Mouse (Mus musculus) liver, embryonic 12.5 days (tissue): ENCODE results near the gene Arfgap2. TPM values are rescaled to one million over a fixed set of nuclear protein-coding genes. Genes with fewer than 3 reads are reported as not detected.
"Not testable (repeated sequence)": the region's sequence is repeated elsewhere in the genome, so short reads cannot be mapped to it uniquely, and the experiment has no call there.

Experiments
- ATAC-seq: fragments of 200-750 bp; cut with Nextera tagmentation; 2 replicates; pipeline ENCODE4 v1.8.0; 2017; ENCODE audit warnings: moderate number of reproducible peaks, mild to moderate bottlenecking, moderate library complexity
- H3K27ac ChIP-seq: fragments of 300-500 bp; sonication (generic); 2 replicates; pipeline ENCODE4 v1.5.1; 2016; ENCODE audit warnings: mild to moderate bottlenecking
- H3K27me3 ChIP-seq: fragments of 300-500 bp; sonication (generic); replicated peaks from 2 replicates; pipeline ENCODE4 v1.6.1; 2016; ENCODE audit warnings: mild to moderate bottlenecking, moderate library complexity
- H3K36me3 ChIP-seq: fragments of 300-500 bp; sonication (generic); 2 replicates; pipeline ENCODE4 v1.6.1; 2016; ENCODE audit warnings: mild to moderate bottlenecking, moderate library complexity
- H3K4me1 ChIP-seq: fragments of 300-500 bp; sonication (generic); 2 replicates; pipeline ENCODE4 v1.6.1; 2016
- H3K4me2 ChIP-seq: fragments of 300-500 bp; sonication (generic); 2 replicates; pipeline ENCODE4 v1.6.1; 2016; ENCODE audit warnings: mild to moderate bottlenecking, moderate library complexity
- H3K4me3 ChIP-seq: fragments of 300-500 bp; sonication (generic); 2 replicates; pipeline ENCODE4 v1.5.1; 2016; ENCODE audit warnings: mild to moderate bottlenecking, moderate library complexity
- H3K9ac ChIP-seq: fragments of 300-500 bp; sonication (generic); 2 replicates; pipeline ENCODE4 v1.6.1; 2016; ENCODE audit warnings: mild to moderate bottlenecking, moderate library complexity
- H3K9me3 ChIP-seq: fragments of 300-500 bp; sonication (generic); replicated peaks from 2 replicates; pipeline ENCODE4 v1.6.1; 2016; ENCODE audit warnings: mild to moderate bottlenecking, moderate library complexity
- WGBS: fragments of 180-500 bp; shearing (Covaris S2); methylation state at CpG from one replicate; pipeline ENCODE4 v1.1.7; 2016; ENCODE audit not compliant: insufficient replicate concordance; 5-methylcytosine and 5-hydroxymethylcytosine counted together
- polyA plus RNA-seq: library from polyadenylated mRNA; unstranded; fragments of >200 nt; fragmentation: Nextera tagmentation; extraction: Ambion mirVana; gene quantifications from 2 replicates; pipeline ENCODE4 v1.2.1, GENCODE M21; 2016

The Arfgap2 gene
- 80.0 and 82.2 TPM in 2 replicates for polyA plus RNA-seq

DNA sequence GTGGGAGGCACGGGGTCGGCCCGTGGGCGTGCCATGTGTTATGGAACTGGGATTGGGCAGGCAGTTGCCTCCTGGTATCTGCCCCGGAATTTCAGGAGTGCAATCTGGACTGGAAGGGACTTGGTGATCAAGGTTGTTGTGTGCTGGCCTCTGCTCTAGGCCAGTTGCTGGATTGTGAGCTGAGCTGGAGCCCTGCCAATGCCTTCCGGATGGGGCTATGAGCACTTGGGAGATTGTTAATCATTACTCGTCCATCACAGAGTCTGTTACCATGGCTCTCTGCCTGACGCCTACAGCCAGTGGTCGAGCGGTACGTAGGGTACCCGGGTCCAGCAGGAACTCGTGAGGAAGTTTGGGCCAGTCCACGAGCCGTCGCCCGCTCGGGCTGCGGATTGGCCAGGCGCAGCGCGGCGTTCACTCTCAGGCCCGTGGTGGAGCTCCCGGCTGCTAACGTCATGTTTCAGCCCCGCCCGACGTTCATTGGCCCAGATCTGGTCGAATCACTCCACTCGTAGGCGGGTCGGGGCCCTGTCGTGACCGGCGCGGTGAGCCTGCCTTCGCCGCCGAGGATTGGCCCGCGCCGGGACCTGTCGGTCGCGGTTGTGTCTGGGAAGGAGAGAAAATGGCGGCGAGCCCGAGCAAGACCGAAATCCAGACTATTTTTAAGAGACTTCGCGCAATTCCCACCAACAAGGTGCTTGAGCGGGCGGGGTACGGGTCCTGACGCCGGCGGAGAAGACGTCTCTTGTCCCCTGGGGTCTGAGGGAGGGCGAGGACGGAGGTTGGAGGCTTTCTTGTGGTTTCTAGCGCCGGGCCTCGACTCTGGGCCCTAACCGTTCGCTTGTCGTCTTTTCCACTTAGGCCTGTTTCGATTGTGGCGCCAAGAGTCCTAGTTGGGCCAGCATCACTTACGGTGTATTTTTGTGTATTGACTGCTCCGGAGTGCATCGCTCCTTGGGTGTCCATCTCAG is at the start of gene Arfgap2:
Arfgap2 (plus strand) TSS at position 264 of the 971 bp plus-strand sequence.
- H3K9ac ChIP-seq = peak within 1 kb of the TSS; percentile 91
- peak; percentile 98 for ATAC-seq
- H3K4me3 ChIP-seq = peak within 1 kb of the TSS; percentile 82
- peak within 1 kb of the TSS; percentile 82 for H3K4me2 ChIP-seq
- 2% methylated on average over 72 of the region's 72 CpGs for WGBS
- peaks cover 49% of the 10 kb centered on the region for H3K4me1 ChIP-seq
- no peaks in the 10 kb centered on the region for H3K9me3 ChIP-seq
- peak within 1 kb of the TSS; percentile 90 for H3K27ac ChIP-seq
- H3K27me3 ChIP-seq = peaks cover 9% of the 10 kb centered on the region
- peaks cover 51% of the 10 kb centered on the region for H3K36me3 ChIP-seq

DNA sequence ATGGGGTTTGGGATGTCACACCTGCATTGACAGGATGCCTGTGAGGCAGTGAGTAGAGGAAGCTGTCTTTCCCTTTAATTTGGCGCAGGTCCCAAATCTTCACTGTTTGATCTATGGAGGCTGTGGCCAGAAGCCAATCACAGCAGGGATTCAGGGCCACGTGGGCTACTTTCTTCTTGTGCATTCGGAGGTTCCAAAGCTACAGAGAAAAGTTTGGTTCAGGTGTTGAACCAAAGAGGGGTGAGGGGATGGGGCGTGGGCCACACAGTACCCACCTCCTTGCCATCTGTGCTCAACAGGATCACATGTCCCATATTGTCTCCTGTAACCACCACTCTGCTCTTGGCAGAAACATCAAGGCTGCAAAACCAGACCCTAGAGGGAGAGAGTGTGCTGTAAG is 47.7 kb upstream of the Arfgap2 start:
- Histone ChIP-seq H3K9me3 (no peaks in the 10 kb centered on the region), H3K4me3 (no peak overlapping the region), H3K9ac (no peak overlapping the region), H3K4me2 (no peak overlapping the region), H3K27me3 (no peaks in the 10 kb centered on the region), H3K4me1 (no peaks in the 10 kb centered on the region), H3K36me3 (peaks cover 28% of the 10 kb centered on the region), H3K27ac (no peak overlapping the region)
- no peak for ATAC-seq
- 59% methylated on average over 4 of the region's 4 CpGs for WGBS

DNA sequence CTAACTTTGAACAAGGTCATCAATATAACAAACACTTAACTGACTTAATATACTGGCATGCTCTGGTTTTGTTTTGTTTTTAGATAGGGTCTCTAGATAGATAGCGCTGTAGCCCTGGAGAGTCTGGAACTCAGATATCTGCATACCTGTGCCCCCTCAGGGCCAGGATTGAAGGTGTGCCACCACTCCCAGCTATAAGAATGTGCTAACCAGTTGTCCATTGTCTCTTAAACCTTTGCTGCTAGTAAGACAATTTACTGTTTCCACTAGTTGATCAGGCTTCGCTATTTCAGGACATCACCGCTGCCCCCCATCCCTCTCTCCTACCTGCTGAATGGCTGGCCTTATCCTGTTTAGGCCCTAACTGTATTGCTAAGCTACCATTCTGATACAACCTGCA is 44.3 kb upstream of the Arfgap2 start:
- no peak overlapping the region for H3K9ac ChIP-seq
- H3K36me3 ChIP-seq = peaks cover 10% of the 10 kb centered on the region
- H3K9me3 ChIP-seq = no peaks in the 10 kb centered on the region
- no peak overlapping the region for H3K4me2 ChIP-seq
- no peaks in the 10 kb centered on the region for H3K27me3 ChIP-seq
- H3K4me1 ChIP-seq = no peaks in the 10 kb centered on the region
- H3K4me3 ChIP-seq = no peak overlapping the region
- ATAC-seq = no peak
- no peak overlapping the region for H3K27ac ChIP-seq
- WGBS = 87% methylated on average over 3 of the region's 3 CpGs

DNA sequence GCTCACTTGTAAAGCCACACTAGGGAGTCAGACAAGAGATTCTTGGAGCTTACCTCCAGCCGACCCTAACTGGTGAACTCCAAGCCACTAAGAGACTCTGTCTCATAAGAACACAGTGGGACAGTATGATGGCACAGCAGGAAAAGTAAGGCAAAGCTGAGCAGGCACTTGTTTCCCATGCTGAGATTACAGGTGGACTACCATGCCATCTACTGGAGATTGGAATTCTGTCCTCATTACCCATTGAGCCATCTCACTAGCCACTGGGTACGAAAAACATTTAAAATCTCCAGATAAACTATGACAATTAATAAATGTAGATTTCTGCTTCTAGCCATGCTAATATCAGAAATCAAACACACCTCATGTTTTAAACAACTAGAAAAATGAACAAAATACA is 41.2 kb upstream of the Arfgap2 start:
- H3K4me3 ChIP-seq = no peak overlapping the region
- H3K27me3 ChIP-seq = no peaks in the 10 kb centered on the region
- ATAC-seq = no peak
- H3K4me2 ChIP-seq = no peak overlapping the region
- H3K9me3 ChIP-seq = no peaks in the 10 kb centered on the region
- 79% methylated on average over 2 of the region's 2 CpGs for WGBS
- no peaks in the 10 kb centered on the region for H3K36me3 ChIP-seq
- H3K27ac ChIP-seq = no peak overlapping the region
- H3K9ac ChIP-seq = no peak overlapping the region
- no peaks in the 10 kb centered on the region for H3K4me1 ChIP-seq

DNA sequence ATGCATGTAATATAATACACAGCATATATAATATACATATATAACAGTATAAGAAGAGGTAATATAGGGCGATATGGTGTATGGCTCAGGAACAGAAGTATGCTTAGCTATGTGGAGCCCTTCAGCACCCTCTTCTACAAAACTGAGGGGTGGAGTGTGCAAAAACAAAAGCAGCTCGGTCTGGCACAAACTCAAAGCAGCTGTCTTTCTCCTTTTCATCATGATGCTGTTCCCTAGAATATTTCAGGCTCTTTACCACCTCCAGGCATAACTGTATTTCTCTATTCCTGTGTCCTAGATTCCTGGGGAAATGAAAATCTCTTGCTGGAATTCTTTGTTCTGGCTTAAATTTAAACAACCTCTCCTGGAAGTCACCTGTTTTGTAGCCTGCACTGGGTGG is 35.0 kb upstream of the Arfgap2 start:
- Histone ChIP-seq H3K4me3 (no peak overlapping the region), H3K4me1 (no peaks in the 10 kb centered on the region), H3K9me3 (no peaks in the 10 kb centered on the region), H3K4me2 (no peak overlapping the region), H3K27ac (no peak overlapping the region), H3K36me3 (peaks cover 6% of the 10 kb centered on the region), H3K9ac (no peak overlapping the region), H3K27me3 (no peaks in the 10 kb centered on the region)
- no peak for ATAC-seq
- 76% methylated on average over 2 of the region's 2 CpGs for WGBS

DNA sequence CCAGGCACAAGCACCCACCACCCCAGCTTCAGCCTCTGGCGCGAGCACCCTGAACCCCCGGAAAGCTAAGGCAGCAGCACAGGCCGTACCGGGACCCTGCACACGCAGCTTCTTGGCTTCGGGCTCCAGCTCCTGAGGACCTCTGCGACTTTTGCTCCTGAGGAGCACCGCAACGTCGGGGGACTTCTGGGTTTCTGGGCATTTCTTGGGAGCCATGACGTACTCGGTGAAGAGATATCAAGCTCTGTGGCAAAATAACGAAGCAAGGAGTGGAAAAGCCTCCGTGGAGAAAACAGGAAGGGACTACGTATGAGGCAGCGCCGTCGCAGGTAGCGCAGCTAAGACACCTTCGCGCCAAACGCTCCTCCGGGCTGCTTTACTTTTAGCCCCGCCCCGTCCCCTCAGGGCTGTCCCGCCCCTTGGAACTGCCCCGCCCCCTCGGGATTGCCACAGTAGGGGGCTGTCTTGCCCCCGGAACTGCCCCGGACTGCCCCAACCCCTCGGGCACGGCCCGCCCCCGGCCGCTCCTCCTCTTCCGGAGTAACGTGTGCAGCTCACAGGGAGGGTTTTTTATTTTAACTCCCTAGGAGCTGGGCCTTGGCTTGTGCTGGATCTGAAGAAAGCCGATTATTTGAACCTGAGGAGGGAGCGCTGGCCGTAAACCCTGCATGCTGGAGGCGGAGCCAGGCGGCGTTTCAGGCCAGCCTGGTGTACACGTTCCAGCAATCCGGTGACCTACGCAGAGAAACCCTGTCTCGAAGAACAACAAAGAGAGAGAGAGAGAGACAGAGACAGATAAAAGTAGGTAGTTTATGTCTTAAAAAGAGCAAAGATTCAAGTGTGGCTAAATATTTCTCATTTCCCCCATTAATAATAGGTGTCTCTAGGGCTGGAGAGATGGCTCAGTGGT is 27.9 kb upstream of the Arfgap2 start, which contains the start of gene Ddb2:
Ddb2 (minus strand) TSS at position 382 of the 910 bp plus-strand sequence.
- Histone ChIP-seq H3K4me1 (peaks cover 23% of the 10 kb centered on the region), H3K27me3 (no peaks in the 10 kb centered on the region), H3K9me3 (no peaks in the 10 kb centered on the region), H3K27ac (peak within 1 kb of the TSS; percentile 96), H3K4me3 (peak within 1 kb of the TSS; percentile 76), H3K9ac (peak within 1 kb of the TSS; percentile 82), H3K4me2 (peak within 1 kb of the TSS; percentile 99), H3K36me3 (peaks cover 6% of the 10 kb centered on the region)
- peak; percentile 99 for ATAC-seq
- 1% methylated on average over 48 of the region's 48 CpGs for WGBS

DNA sequence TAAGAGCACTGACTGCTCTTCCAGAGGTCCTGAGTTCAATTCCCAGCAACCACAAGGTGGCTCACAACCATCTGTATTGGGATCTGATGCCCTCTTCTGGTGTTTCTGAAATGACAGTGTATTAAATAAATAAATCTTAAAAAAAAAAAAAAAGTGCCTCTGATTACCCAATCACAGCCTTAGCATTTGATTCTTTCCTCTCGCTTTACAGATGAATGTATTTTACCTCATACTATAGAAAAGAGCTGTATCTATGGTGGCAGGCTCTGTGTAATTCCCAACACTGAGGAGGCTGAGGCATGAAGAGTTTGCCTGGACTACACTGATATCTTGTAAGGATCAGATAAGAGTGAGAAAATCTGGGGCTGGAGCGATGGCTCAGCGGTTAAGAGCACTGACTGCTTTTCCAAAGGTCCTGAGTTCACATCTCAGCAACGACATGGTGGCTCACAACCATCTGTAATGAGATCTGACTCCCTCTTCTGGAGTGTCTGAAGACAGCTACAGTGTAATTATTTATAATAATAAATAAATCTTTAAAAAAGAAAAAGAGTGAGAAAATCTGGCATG is 27.2 kb upstream of the Arfgap2 start:
- peak overlapping the region; percentile 96 for H3K27ac ChIP-seq
- 13% methylated on average over 4 of the region's 4 CpGs for WGBS
- peak overlapping the region; percentile 82 for H3K9ac ChIP-seq

DNA sequence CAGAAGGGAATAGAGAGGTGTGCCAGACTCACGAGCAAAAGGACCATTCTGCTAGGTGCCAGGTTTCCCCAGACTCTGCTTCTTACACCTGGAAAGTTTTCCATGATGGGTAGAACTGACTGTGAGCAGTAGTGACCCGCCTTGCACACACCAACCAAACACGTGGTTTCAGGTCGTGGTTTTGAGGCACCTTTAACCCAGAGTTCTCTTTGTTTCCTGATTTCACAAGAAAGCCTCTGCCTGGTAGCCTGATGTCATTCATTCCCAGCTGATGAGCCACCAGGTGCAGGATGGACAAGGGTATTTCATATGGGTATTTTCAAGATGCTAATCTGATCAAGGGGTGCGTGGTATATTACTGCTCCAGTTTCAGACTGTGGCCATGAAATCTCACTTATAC is 22.2 kb upstream of the Arfgap2 start:
- 0 out of 2 replicates have a peak overlapping the region, but pooled peaks have one; percentile 6 for H3K27ac ChIP-seq
- H3K4me3 ChIP-seq = no peak overlapping the region
- ATAC-seq = no peak
- no peak overlapping the region for H3K9ac ChIP-seq
- H3K9me3 ChIP-seq = no peaks in the 10 kb centered on the region
- no peaks in the 10 kb centered on the region for H3K36me3 ChIP-seq
- H3K4me1 ChIP-seq = peaks cover 48% of the 10 kb centered on the region
- no peak overlapping the region for H3K4me2 ChIP-seq
- 33% methylated on average over 5 of the region's 5 CpGs for WGBS
- H3K27me3 ChIP-seq = no peaks in the 10 kb centered on the region

More for the DNA sequence above, 27.2 kb upstream of the Arfgap2 start:
- H3K9me3 ChIP-seq, H3K27me3 ChIP-seq, H3K36me3 ChIP-seq: not testable (repeated sequence)
- Histone ChIP-seq H3K4me1 (peaks cover 29% of the 10 kb centered on the region), H3K4me3 (peak overlapping the region; percentile 76), H3K4me2 (peak overlapping the region; percentile 99)
- peak; percentile 31 for ATAC-seq

DNA sequence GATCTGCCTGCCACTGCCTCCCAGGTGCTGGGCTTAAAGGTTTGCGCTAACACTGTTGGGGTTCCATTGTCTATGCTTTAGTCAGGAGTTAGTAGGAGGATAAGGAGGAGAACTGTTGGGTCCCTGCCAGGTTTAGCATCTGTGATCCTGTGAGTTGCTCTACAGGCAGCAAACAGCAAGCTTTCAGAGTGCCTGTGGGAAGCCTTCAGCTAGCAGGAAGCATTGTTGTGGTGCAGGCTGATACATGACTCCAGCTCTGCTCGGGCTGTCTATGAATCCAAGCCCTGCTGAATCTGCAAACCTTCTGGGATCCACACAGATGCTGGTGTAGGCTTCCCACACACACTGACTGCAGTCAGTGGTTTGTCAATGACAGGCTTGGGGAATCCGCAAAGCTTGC is 21.4 kb upstream of the Arfgap2 start:
- Histone ChIP-seq H3K4me1 (peaks cover 41% of the 10 kb centered on the region), H3K36me3 (no peaks in the 10 kb centered on the region), H3K27me3 (no peaks in the 10 kb centered on the region), H3K4me2 (no peak overlapping the region), H3K4me3 (no peak overlapping the region), H3K27ac (peak overlapping the region; percentile 25; the same call in 1 of the 2 replicates), H3K9me3 (no peaks in the 10 kb centered on the region), H3K9ac (no peak overlapping the region; the same call in 1 of the 2 replicates)
- WGBS = 65% methylated on average over 3 of the region's 3 CpGs
- no peak for ATAC-seq

DNA sequence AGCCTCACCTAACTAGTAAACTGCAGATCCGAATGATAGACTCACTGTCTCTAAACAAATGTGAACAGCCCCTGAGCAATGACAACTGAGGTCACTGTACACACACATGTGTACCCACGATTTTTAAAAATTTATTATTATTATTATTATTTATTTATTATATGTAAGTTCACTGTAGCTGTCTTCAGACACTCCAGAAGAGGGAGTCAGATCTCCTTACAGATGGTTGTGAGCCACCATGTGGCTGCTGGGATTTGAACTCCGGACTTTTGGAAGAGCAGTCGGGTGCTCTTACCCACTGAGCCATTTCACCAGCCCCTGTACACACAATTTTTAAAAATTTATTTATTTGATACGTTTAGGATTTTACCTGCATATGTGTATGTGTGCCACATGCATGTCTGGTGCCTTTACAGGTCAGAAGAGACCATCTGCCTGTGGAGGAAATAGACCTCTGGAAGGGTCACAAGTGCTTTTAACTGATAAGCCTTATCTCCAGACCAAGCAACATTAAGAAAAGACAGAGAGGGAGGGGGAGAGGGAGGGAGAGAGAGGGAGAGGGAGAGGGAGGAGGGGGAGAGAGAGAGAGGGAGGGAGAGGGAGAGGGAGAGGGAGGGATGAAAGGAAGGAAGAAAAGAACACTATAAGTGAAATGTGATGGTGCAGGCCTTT is 20.1 kb upstream of the Arfgap2 start:
- H3K27me3 ChIP-seq = no peaks in the 10 kb centered on the region
- ATAC-seq = peak; percentile 94
- 0 out of 2 replicates have a peak overlapping the region, but pooled peaks have one; percentile 17 for H3K9ac ChIP-seq
- H3K4me3 ChIP-seq = no peak overlapping the region
- H3K36me3 ChIP-seq = no peaks in the 10 kb centered on the region
- WGBS = 25% methylated on average over 5 of the region's 5 CpGs
- H3K4me1 ChIP-seq = peaks cover 39% of the 10 kb centered on the region
- H3K4me2 ChIP-seq = peak overlapping the region; percentile 6; the same call in 1 of the 2 replicates
- H3K27ac ChIP-seq = peak overlapping the region; percentile 63; the same call in 1 of the 2 replicates
- H3K9me3 ChIP-seq = no peaks in the 10 kb centered on the region

DNA sequence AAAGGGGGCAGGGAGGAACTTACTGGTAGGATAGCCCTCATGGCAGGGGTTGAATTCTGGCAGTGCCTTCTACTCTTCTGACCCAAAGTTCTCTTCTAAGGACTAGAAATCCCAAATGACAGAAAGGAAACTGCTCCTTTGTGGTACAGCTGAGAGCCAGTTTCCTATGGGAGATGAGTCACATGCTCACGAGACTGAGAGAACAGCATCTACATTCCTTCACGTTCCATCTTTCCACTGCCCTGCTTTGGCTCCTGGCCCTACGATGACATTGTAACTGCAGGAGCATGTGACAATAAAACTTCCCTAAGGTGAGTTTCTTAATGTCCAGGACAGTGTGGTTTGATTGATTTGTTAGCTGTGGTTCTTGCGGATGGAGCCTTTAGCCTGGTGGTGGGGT is 16.4 kb upstream of the Arfgap2 start:
- Histone ChIP-seq H3K27ac (no peak overlapping the region), H3K4me3 (no peak overlapping the region), H3K4me2 (no peak overlapping the region), H3K9me3 (no peaks in the 10 kb centered on the region), H3K36me3 (no peaks in the 10 kb centered on the region), H3K4me1 (peaks cover 25% of the 10 kb centered on the region), H3K27me3 (peaks cover 16% of the 10 kb centered on the region), H3K9ac (no peak overlapping the region)
- ATAC-seq = no peak
- 82% methylated on average over 4 of the region's 4 CpGs for WGBS
